Mouse (Mus musculus) hindbrain, embryonic 12.5 days (tissue): ENCODE results near the gene Krtap19-1. TPM values are rescaled to one million over a fixed set of nuclear protein-coding genes. Genes with fewer than 3 reads are reported as not detected.

Experiments used
- ATAC-seq: fragments of 200-750 bp; cut with Nextera tagmentation; 2 replicates; pipeline ENCODE4 v1.8.0; 2017; ENCODE audit warnings: moderate TSS enrichment; ENCODE audit not compliant: low FRiP score
- H3K27ac ChIP-seq: fragments of 300-500 bp; sonication (generic); 2 replicates; pipeline ENCODE4 v1.5.1; 2016; ENCODE audit warnings: mild to moderate bottlenecking
- H3K27me3 ChIP-seq: fragments of 300-500 bp; sonication (generic); 2 replicates; pipeline ENCODE4 v1.6.1; 2016; ENCODE audit warnings: mild to moderate bottlenecking
- H3K36me3 ChIP-seq: fragments of 300-500 bp; sonication (generic); 2 replicates; pipeline ENCODE4 v1.6.1; 2016; ENCODE audit warnings: mild to moderate bottlenecking
- H3K4me1 ChIP-seq: fragments of 300-500 bp; sonication (generic); 2 replicates; pipeline ENCODE4 v1.6.1; 2016
- H3K4me2 ChIP-seq: fragments of 300-500 bp; sonication (generic); replicated peaks from 2 replicates; pipeline ENCODE4 v1.6.1; 2016; ENCODE audit warnings: mild to moderate bottlenecking
- H3K4me3 ChIP-seq: fragments of 300-500 bp; sonication (generic); 2 replicates; pipeline ENCODE4 v1.5.1; 2016; ENCODE audit warnings: mild to moderate bottlenecking
- H3K9ac ChIP-seq: fragments of 300-500 bp; sonication (generic); 2 replicates; pipeline ENCODE4 v1.6.1; 2016; ENCODE audit warnings: mild to moderate bottlenecking, moderate library complexity
- H3K9me3 ChIP-seq: fragments of 300-500 bp; sonication (generic); replicated peaks from 2 replicates; pipeline ENCODE4 v1.6.1; 2016; ENCODE audit warnings: mild to moderate bottlenecking
- WGBS: fragments of 180-500 bp; shearing (Covaris S2); methylation state at CpG from one replicate; pipeline ENCODE4 v1.1.7; 2016; 5-methylcytosine and 5-hydroxymethylcytosine counted together
- polyA plus RNA-seq: library from polyadenylated mRNA; unstranded; fragments of >200 nt; fragmentation: Nextera tagmentation; extraction: Ambion mirVana; gene quantifications from 2 replicates; pipeline ENCODE4 v1.2.1, GENCODE M21; 2016

The Krtap19-1 gene
- polyA plus RNA-seq, 1 experiment from 2014 or later, result not detected

GRCm38 (mm10) chr16:88820066-88820465 lies 49.1 kb downstream of the Krtap19-1 start, which contains the start of gene Krtap15:
TSS of gene Krtap15 (plus strand) at chr16:88820215.
- H3K27me3 ChIP-seq, result no peaks in the 10 kb centered on the region
- no peak within 1 kb of the TSS for H3K27ac ChIP-seq
- H3K4me2 ChIP-seq, result no peak within 1 kb of the TSS
- no peak within 1 kb of the TSS for H3K4me3 ChIP-seq
- no peak within 1 kb of the TSS for H3K9ac ChIP-seq
- ATAC-seq, result no peak
- H3K9me3 ChIP-seq, result no peaks in the 10 kb centered on the region
- H3K36me3 ChIP-seq, result no peaks in the 10 kb centered on the region
- no peaks in the 10 kb centered on the region for H3K4me1 ChIP-seq
- 91% methylated on average over 3 of the region's 3 CpGs for WGBS

Other genes starting within 250 kb of the Krtap19-1 start
- gene 2310079G19Rik, start 241.7 kb downstream of the Krtap19-1 start, polyA plus RNA-seq, result not detected in 2 replicates
- gene Krtap26-1, start 221.6 kb downstream of the Krtap19-1 start, polyA plus RNA-seq, result not detected in 2 replicates
- gene Krtap27-1, start 197.7 kb downstream of the Krtap19-1 start, polyA plus RNA-seq, result not detected in 2 replicates
- gene 2310061N02Rik, start 161.4 kb downstream of the Krtap19-1 start, polyA plus RNA-seq, result not detected in 2 replicates
- gene Krtap13-1, start 140.5 kb downstream of the Krtap19-1 start, polyA plus RNA-seq, result not detected in 2 replicates
- gene Krtap13, start 117.8 kb downstream of the Krtap19-1 start, polyA plus RNA-seq, result not detected in 2 replicates
- not detected in 2 replicates for gene 2310034C09Rik, start 110.6 kb downstream of the Krtap19-1 start, polyA plus RNA-seq
- not detected in 2 replicates for gene 2310057N15Rik, start 95.2 kb downstream of the Krtap19-1 start, polyA plus RNA-seq
- not detected in 2 replicates for gene Gm5965, start 91.5 kb downstream of the Krtap19-1 start, polyA plus RNA-seq
- gene Gm20741, start 57.2 kb downstream of the Krtap19-1 start, polyA plus RNA-seq, result not detected in 2 replicates
- not detected in 2 replicates for gene Krtap15, start 49.2 kb downstream of the Krtap19-1 start, polyA plus RNA-seq
- gene Krtap14, start 43.3 kb downstream of the Krtap19-1 start, polyA plus RNA-seq, result not detected in 2 replicates
- not detected in 2 replicates for gene Krtap19-2, start 4.9 kb upstream of the Krtap19-1 start, polyA plus RNA-seq
- gene Krtap19-3, start 8.6 kb upstream of the Krtap19-1 start, polyA plus RNA-seq, result not detected in 2 replicates
- gene Krtap19-4, start 15.7 kb upstream of the Krtap19-1 start, polyA plus RNA-seq, result not detected in 2 replicates
- gene Krtap19-5, start 27.0 kb upstream of the Krtap19-1 start, polyA plus RNA-seq, result not detected in 2 replicates
- gene Krtap19-9b, start 62.9 kb upstream of the Krtap19-1 start, polyA plus RNA-seq, result not detected in 2 replicates
- not detected in 2 replicates for gene Krtap16-3, start 93.5 kb upstream of the Krtap19-1 start, polyA plus RNA-seq
- not detected in 2 replicates for gene Krtap22-2, start 141.3 kb upstream of the Krtap19-1 start, polyA plus RNA-seq
- gene Gm10229, start 145.9 kb upstream of the Krtap19-1 start, polyA plus RNA-seq, result not detected in 2 replicates
- not detected in 2 replicates for gene Krtap6-1, start 162.3 kb upstream of the Krtap19-1 start, polyA plus RNA-seq
- not detected in 2 replicates for gene Gm10228, start 172.1 kb upstream of the Krtap19-1 start, polyA plus RNA-seq
- not detected in 2 replicates for gene Krtap6-5, start 178.5 kb upstream of the Krtap19-1 start, polyA plus RNA-seq
- gene 1110025L11Rik, start 194.6 kb upstream of the Krtap19-1 start, polyA plus RNA-seq, result not detected in 2 replicates
- gene Krtap6-3, start 214.6 kb upstream of the Krtap19-1 start, polyA plus RNA-seq, result not detected in 2 replicates